Mouse (Mus musculus) forebrain, embryonic 14.5 days (tissue): Measurements from ENCODE around the gene Gphb5. TPM values are rescaled to one million over a fixed set of nuclear protein-coding genes. Genes with fewer than 3 reads are reported as not detected.
"Not testable (repeated sequence)": the region's sequence is repeated elsewhere in the genome, so short reads cannot be mapped to it uniquely, and the experiment has no call there.

Experiments used
- ATAC-seq: fragments of 200-750 bp; cut with Nextera tagmentation; 2 replicates; pipeline ENCODE4 v1.8.0; 2017; ENCODE audit warnings: mild to moderate bottlenecking, moderate library complexity
- DNase-seq: peaks from one replicate; pipeline ENCODE4 v3.0.0-alpha.2; 2015; ENCODE audit warnings: low spot score
- H3K27ac ChIP-seq: fragments of 300-500 bp; sonication (generic); 2 replicates; pipeline ENCODE4 v1.5.1; 2014; ENCODE audit warnings: low read depth, mild to moderate bottlenecking, control low read depth, low read length, moderate library complexity
- H3K27me3 ChIP-seq: fragments of 300-500 bp; sonication (generic); replicated peaks from 2 replicates; pipeline ENCODE4 v1.6.1; 2014; ENCODE audit warnings: low read length, control low read depth, mixed read lengths; ENCODE audit not compliant: control insufficient read depth, insufficient read depth
- H3K36me3 ChIP-seq: fragments of 300-500 bp; sonication (generic); 2 replicates; pipeline ENCODE4 v1.6.1; 2014; ENCODE audit warnings: low read length, control low read depth; ENCODE audit not compliant: control insufficient read depth, insufficient read depth
- H3K4me1 ChIP-seq: fragments of 300-500 bp; sonication (generic); 2 replicates; pipeline ENCODE4 v1.6.1; 2014; ENCODE audit warnings: antibody characterized with exemption, low read length, control low read depth; ENCODE audit not compliant: control insufficient read depth, insufficient read depth
- H3K4me2 ChIP-seq: fragments of 300-500 bp; sonication (generic); 2 replicates; pipeline ENCODE4 v1.6.1; 2014; ENCODE audit warnings: mild to moderate bottlenecking, control low read depth, low read length
- H3K4me3 ChIP-seq: fragments of 300-500 bp; sonication (generic); 2 replicates; pipeline ENCODE4 v1.5.1; 2014; ENCODE audit warnings: low read depth, low read length, control low read depth
- H3K9ac ChIP-seq: fragments of 300-500 bp; sonication (generic); 2 replicates; pipeline ENCODE4 v1.6.1; 2014; ENCODE audit warnings: mild to moderate bottlenecking, low read length, control low read depth, moderate library complexity
- H3K9me3 ChIP-seq: fragments of 300-500 bp; sonication (generic); replicated peaks from 2 replicates; pipeline ENCODE4 v1.6.1; 2016; ENCODE audit warnings: low read length, control low read depth, mixed read lengths; ENCODE audit not compliant: control insufficient read depth
- WGBS: fragments of 180-500 bp; shearing (Covaris S2); extraction: QIAGEN DNeasy Blood & Tissue Kit; methylation state at CpG from one replicate; pipeline ENCODE4 v1.1.7; 2014; 5-methylcytosine and 5-hydroxymethylcytosine counted together
- polyA plus RNA-seq: library from polyadenylated mRNA; unstranded; fragments of >200 nt; fragmentation: Nextera tagmentation; extraction: Ambion mirVana; gene quantifications from 2 replicates; pipeline ENCODE4 v1.2.1, GENCODE M21; 2014

Gene Gphb5
- polyA plus RNA-seq, 1 experiment from 2014 or later, result not detected

- Histone ChIP-seq H3K27ac (no peak overlapping the region), H3K4me3 (no peak overlapping the region), H3K27me3 (no peaks in the 10 kb centered on the region), H3K4me1 (no peaks in the 10 kb centered on the region), H3K36me3 (peaks cover 40% of the 10 kb centered on the region), H3K4me2 (no peak overlapping the region), H3K9ac (no peak overlapping the region), H3K9me3 (no peaks in the 10 kb centered on the region)
- ATAC-seq (no peak), DNase-seq (no peak)
- 74% methylated on average over 6 of the region's 6 CpGs for WGBS
Observed at GRCm38 (mm10) chr12:75449475-75449966, 32.9 kb upstream of the Gphb5 start.

DNA sequence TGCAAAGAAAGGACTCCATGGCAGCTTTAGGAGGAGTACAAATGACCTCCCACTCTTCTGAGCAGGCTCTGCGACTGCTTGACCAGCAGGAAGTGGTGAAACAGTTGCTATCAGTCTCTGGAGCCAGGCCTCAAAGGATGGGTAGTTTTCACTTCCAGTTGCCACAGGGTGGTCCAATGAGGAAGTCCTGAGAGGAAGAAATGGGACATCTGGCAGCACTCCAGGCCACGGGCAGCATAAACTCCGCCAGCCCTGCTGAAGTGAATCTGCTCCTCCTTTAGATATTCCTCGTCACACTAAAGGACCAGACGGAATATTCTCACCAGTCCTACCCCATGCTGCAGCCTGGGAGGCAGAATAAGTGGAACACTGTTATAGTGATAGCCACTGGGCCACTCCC is 32.3 kb upstream of the Gphb5 start:
- Histone ChIP-seq H3K36me3 (peaks cover 40% of the 10 kb centered on the region), H3K27me3 (no peaks in the 10 kb centered on the region), H3K4me1 (no peaks in the 10 kb centered on the region), H3K9me3 (no peaks in the 10 kb centered on the region), H3K4me2 (no peak overlapping the region), H3K27ac (no peak overlapping the region), H3K9ac (no peak overlapping the region), H3K4me3 (no peak overlapping the region)
- WGBS, result 89% methylated on average over 5 of the region's 5 CpGs
- DNase-seq, result no peak
- ATAC-seq, result no peak

DNA sequence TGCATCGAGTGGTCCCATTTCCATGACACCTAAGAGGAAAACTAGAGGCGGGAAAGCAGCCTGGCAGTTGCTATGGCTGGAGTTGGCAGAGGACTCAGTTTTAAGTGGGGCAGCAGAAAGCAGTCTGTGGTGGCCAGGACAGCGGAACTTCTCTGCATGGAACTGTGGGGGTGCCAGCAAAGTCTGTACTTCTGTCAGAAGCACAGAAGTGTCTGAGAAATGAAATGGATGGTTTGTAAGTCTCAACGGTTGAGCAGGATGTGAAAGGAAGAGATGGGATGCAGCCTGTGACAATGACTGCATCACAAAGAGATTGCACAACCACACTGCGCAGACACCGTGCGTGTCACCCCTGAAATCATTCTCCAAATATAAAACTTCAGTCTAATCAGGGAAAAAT is 29.7 kb upstream of the Gphb5 start:
- DNase-seq (no peak), ATAC-seq (no peak)
- Histone ChIP-seq H3K36me3 (peaks cover 19% of the 10 kb centered on the region), H3K9me3 (no peaks in the 10 kb centered on the region), H3K4me2 (no peak overlapping the region), H3K27me3 (no peaks in the 10 kb centered on the region), H3K9ac (no peak overlapping the region), H3K4me1 (no peaks in the 10 kb centered on the region), H3K27ac (no peak overlapping the region), H3K4me3 (no peak overlapping the region)
- 91% methylated on average over 7 of the region's 7 CpGs for WGBS

DNA sequence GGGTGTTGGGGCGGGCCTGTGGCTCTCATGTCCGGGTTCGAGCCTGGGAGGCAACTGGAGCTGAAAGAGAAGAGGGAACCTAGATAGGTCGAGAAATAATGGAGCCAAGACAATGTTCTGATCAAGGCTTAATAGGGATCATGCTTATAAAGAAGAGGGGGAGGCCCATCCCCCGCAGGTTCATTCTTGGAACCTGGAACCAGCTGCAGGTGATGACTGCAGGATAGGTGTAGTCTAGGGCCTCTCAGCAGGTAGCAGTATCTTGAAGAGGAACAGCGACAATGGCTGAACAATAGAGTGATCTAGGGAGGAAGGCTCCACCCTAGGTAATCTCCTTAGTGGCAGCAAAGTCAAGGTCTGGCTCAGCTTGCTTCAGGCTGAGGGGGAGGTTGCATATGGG is 15.8 kb upstream of the Gphb5 start:
- H3K4me2 ChIP-seq, H3K4me3 ChIP-seq, H3K27ac ChIP-seq, H3K27me3 ChIP-seq, H3K4me1 ChIP-seq, ATAC-seq, H3K9ac ChIP-seq, H3K36me3 ChIP-seq, H3K9me3 ChIP-seq, DNase-seq: not testable (repeated sequence)
- 84% methylated on average over 6 of the region's 6 CpGs for WGBS

DNA sequence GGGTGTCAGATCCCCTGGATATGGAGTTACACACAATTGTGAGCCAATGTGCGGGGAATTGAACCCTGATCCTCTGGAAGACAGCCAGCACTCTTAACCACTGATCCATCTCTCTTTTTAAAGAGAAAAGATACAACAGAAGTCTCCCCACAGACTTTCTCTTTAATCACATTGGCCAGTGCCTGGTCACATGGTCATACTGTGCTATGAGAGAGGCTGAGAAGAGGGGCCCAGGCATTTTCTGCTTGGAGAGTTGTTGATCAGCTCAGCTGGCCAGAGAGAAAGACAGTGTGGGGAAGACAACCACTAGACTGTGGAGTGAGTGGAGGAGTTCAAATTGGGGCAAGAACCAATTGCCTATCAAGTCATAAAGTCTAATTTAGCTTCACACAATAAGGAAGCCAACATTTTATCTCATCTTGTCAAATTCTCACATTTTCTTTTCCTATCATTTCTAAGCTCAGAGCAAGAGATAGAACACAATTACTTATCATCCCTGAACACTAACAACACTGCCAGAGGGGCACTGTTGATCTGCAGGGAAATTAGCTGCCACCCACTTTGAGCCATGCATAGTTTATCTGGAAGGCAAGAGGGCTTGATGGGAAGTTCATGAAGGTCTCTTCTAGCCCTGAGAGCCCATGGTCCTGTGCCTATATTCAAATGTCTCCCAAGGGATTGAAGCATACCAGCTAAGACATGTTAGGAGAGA is 13.3 kb upstream of the Gphb5 start:
- ATAC-seq, result no peak
- WGBS, result 91% methylated on average over 1 of the region's 1 CpGs

DNA sequence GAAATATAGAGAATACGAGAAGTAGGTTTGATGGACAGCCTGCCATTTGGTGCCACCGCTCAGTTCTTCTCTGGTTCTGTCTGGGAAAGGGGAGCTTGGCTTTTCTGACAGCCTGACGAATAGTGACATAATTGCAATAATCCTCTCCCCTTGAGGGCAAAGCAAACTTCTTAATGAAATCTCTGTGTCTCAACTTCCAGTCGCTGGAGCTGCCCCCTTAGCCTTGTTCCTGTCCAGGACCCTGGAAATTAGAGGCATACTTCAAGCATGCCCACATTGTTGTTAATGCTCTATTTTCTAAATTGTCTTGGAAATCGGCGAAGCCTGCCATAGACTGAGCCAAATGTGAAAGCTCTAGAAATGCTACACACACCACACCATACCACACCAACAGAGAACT is 12.1 kb upstream of the Gphb5 start:
- no peak for DNase-seq
- H3K9ac ChIP-seq, result no peak overlapping the region
- no peak overlapping the region for H3K27ac ChIP-seq
- no peak overlapping the region for H3K4me3 ChIP-seq
- no peaks in the 10 kb centered on the region for H3K9me3 ChIP-seq
- ATAC-seq, result no peak
- H3K36me3 ChIP-seq, result no peaks in the 10 kb centered on the region
- H3K4me2 ChIP-seq, result no peak overlapping the region
- no peaks in the 10 kb centered on the region for H3K4me1 ChIP-seq
- no peaks in the 10 kb centered on the region for H3K27me3 ChIP-seq
- WGBS, result 70% methylated on average over 6 of the region's 6 CpGs

More for the DNA sequence above, 13.3 kb upstream of the Gphb5 start:
- H3K36me3 ChIP-seq, result no peaks in the 10 kb centered on the region
- no peak overlapping the region for H3K9ac ChIP-seq
- H3K4me3 ChIP-seq, result no peak overlapping the region
- H3K27ac ChIP-seq, result no peak overlapping the region
- DNase-seq, result no peak
- H3K9me3 ChIP-seq, result no peaks in the 10 kb centered on the region
- no peaks in the 10 kb centered on the region for H3K4me1 ChIP-seq
- no peak overlapping the region for H3K4me2 ChIP-seq
- no peaks in the 10 kb centered on the region for H3K27me3 ChIP-seq

GRCm38 (mm10) chr12:75425882-75426281 is 9.3 kb upstream of the Gphb5 start:
- ATAC-seq (no peak), DNase-seq (no peak)
- H3K9me3 ChIP-seq, result no peaks in the 10 kb centered on the region
- H3K9ac ChIP-seq, result no peak overlapping the region
- 88% methylated on average over 7 of the region's 7 CpGs for WGBS
- no peaks in the 10 kb centered on the region for H3K36me3 ChIP-seq
- no peaks in the 10 kb centered on the region for H3K27me3 ChIP-seq
- H3K4me3 ChIP-seq, result no peak overlapping the region
- no peak overlapping the region for H3K4me2 ChIP-seq
- H3K4me1 ChIP-seq, result no peaks in the 10 kb centered on the region
- no peak overlapping the region for H3K27ac ChIP-seq

GRCm38 (mm10) chr12:75424817-75425216 is 8.2 kb upstream of the Gphb5 start:
- H3K4me1 ChIP-seq, result no peaks in the 10 kb centered on the region
- no peak overlapping the region for H3K9ac ChIP-seq
- no peaks in the 10 kb centered on the region for H3K27me3 ChIP-seq
- no peak for DNase-seq
- ATAC-seq, result no peak
- H3K27ac ChIP-seq, result no peak overlapping the region
- no peaks in the 10 kb centered on the region for H3K9me3 ChIP-seq
- H3K36me3 ChIP-seq, result no peaks in the 10 kb centered on the region
- WGBS, result 94% methylated on average over 4 of the region's 4 CpGs
- H3K4me3 ChIP-seq, result no peak overlapping the region
- H3K4me2 ChIP-seq, result no peak overlapping the region

DNA sequence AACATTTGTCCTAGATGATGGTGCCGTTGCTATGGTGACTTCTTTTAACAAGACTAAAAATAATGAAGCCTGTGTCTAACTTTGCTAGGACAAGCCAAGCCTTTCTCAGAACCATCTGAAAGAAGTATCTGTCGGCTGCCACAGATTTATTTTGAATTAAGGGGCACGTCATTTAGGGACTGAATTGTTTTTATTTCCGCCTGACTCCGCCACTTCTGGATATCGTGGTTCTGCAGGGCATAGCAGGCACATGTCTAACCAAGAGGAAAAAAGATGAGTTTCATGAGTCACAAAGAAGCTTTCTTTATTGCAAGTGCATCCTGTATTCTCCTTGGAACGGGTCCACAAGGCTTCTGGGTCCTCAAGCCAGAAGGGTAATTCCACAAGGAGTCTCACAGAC is 7.8 kb upstream of the Gphb5 start:
- ATAC-seq (no peak), DNase-seq (no peak)
- no peaks in the 10 kb centered on the region for H3K27me3 ChIP-seq
- WGBS, result 75% methylated on average over 7 of the region's 7 CpGs
- no peaks in the 10 kb centered on the region for H3K36me3 ChIP-seq
- H3K4me1 ChIP-seq, result no peaks in the 10 kb centered on the region
- no peak overlapping the region for H3K9ac ChIP-seq
- H3K27ac ChIP-seq, result no peak overlapping the region
- H3K4me2 ChIP-seq, result no peak overlapping the region
- H3K4me3 ChIP-seq, result no peak overlapping the region
- H3K9me3 ChIP-seq, result no peaks in the 10 kb centered on the region
